Mouse (Mus musculus) stomach, embryonic 16.5 days (tissue): Measurements from ENCODE around the gene D5Ertd579e. TPM values are rescaled to one million over a fixed set of nuclear protein-coding genes. Genes with fewer than 3 reads are reported as not detected.
A peak's percentile ranks its signal among the peaks of the same experiment; 100 is the strongest.

Source experiments
- ATAC-seq: fragments of 200-750 bp; cut with Nextera tagmentation; 2 replicates; pipeline ENCODE4 v1.8.0; 2017; ENCODE audit warnings: moderate number of reproducible peaks, moderate TSS enrichment; ENCODE audit not compliant: insufficient read depth, low FRiP score
- H3K27ac ChIP-seq: fragments of 300-500 bp; sonication (generic); 2 replicates; pipeline ENCODE4 v1.5.1; 2014; ENCODE audit warnings: low read length
- H3K27me3 ChIP-seq: fragments of 300-500 bp; sonication (generic); 2 replicates; pipeline ENCODE4 v1.6.1; 2014; ENCODE audit warnings: low read length, control low read depth, mixed read lengths; ENCODE audit not compliant: control insufficient read depth, insufficient read depth
- H3K36me3 ChIP-seq: fragments of 300-500 bp; sonication (generic); 2 replicates; pipeline ENCODE4 v1.6.1; 2014; ENCODE audit warnings: low read length; ENCODE audit not compliant: control insufficient read depth, insufficient read depth
- H3K4me1 ChIP-seq: fragments of 300-500 bp; sonication (generic); 2 replicates; pipeline ENCODE4 v1.6.1; 2014; ENCODE audit warnings: low read length, control low read depth, mixed read lengths; ENCODE audit not compliant: control insufficient read depth, insufficient read depth
- H3K4me2 ChIP-seq: fragments of 300-500 bp; sonication (generic); 2 replicates; pipeline ENCODE4 v1.6.1; 2014; ENCODE audit warnings: low read depth, low read length, mixed read lengths
- H3K4me3 ChIP-seq: fragments of 300-500 bp; sonication (generic); replicated peaks from 2 replicates; pipeline ENCODE4 v1.5.1; 2014; ENCODE audit warnings: mild to moderate bottlenecking, low read length
- H3K9ac ChIP-seq: fragments of 300-500 bp; sonication (generic); 2 replicates; pipeline ENCODE4 v1.6.1; 2014; ENCODE audit warnings: low read length
- H3K9me3 ChIP-seq: fragments of 300-500 bp; sonication (generic); replicated peaks from 2 replicates; pipeline ENCODE4 v1.6.1; 2016; ENCODE audit warnings: low read length, control low read depth; ENCODE audit not compliant: control insufficient read depth
- WGBS: fragments of 180-500 bp; shearing (Covaris S2); extraction: QIAGEN DNeasy Blood & Tissue Kit; methylation state at CpG from one replicate; pipeline ENCODE4 v1.1.7; 2014; 5-methylcytosine and 5-hydroxymethylcytosine counted together
- polyA plus RNA-seq: library from polyadenylated mRNA; unstranded; fragments of >200 nt; fragmentation: Nextera tagmentation; extraction: Ambion mirVana; gene quantifications from 2 replicates; pipeline ENCODE4 v1.2.1, GENCODE M21; 2015

D5Ertd579e gene
- polyA plus RNA-seq, 1 experiment from 2014 or later: 20.5 TPM

DNA sequence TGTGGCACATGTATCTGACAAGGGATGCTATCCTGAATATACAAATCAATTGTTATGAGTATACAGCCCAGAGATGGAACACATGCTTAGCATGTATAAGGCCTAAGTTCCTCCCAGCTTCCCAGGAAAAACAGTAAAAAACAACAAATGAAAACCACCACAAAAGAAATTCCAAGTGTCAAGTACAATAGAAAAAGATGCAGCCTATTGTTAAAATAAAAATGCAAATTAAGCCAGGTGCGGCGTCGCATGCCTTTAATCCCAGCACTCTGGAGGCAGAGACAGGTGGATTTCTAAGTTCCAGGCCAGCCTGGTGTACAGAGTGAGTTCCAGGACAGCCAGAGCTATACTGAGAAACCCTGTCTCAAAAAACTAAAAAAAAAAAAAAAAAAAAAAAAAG, 138.9 kb downstream of the D5Ertd579e start:
- no peak overlapping the region for H3K27ac ChIP-seq
- no peaks in the 10 kb centered on the region for H3K27me3 ChIP-seq
- H3K4me1 ChIP-seq: peaks cover 18% of the 10 kb centered on the region; the same call in 1 of the 2 replicates
- H3K36me3 ChIP-seq: no peaks in the 10 kb centered on the region
- no peak overlapping the region for H3K9ac ChIP-seq
- WGBS: 88% methylated on average over 3 of the region's 3 CpGs
- no peak for ATAC-seq
- no peak overlapping the region for H3K4me2 ChIP-seq
- H3K9me3 ChIP-seq: no peaks in the 10 kb centered on the region
- H3K4me3 ChIP-seq: no peak overlapping the region

DNA sequence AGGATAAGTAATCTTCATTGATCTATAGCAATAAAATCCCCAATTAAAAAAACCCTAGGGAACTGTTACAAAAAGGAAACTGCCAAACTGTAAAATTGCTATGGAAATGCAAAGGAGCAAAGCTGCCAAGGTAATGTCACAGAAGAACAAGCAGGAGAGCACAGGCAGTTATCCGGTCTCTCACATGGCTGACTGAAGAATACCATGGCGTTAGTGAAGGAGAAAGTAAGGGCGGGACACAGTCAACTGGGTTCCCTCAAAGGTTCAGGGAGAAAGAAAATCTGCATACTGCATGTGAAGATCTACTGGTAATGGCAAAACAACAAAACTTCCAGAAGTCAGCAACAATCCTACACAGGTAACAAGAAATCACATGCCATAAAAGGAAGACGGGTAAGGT, 139.5 kb downstream of the D5Ertd579e start:
- no peak overlapping the region for H3K9ac ChIP-seq
- ATAC-seq: no peak
- no peak overlapping the region for H3K4me3 ChIP-seq
- H3K9me3 ChIP-seq: no peaks in the 10 kb centered on the region
- no peak overlapping the region for H3K27ac ChIP-seq
- 76% methylated on average over 4 of the region's 4 CpGs for WGBS
- no peaks in the 10 kb centered on the region for H3K36me3 ChIP-seq
- no peaks in the 10 kb centered on the region for H3K27me3 ChIP-seq
- peaks cover 18% of the 10 kb centered on the region; the same call in 1 of the 2 replicates for H3K4me1 ChIP-seq
- H3K4me2 ChIP-seq: no peak overlapping the region

DNA sequence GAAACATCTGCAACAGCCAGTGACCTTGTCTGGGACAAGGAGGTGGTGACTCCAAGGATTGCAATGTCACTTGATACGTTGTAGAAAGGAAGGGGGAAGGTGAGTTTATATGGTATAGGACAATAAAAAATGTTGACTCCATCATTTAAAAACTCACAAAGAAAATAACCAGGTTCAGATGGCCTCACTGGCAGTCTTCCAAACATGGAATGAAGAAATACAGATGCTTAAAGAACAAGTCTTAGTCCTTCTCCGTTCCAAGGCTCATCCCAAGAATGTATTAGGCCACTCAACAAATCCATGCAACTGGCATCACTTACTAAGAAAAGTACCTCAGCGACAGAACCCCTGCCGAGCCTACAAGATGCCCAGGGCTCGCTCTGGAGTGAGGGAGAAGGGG, 141.3 kb downstream of the D5Ertd579e start:
- H3K27me3 ChIP-seq: no peaks in the 10 kb centered on the region

DNA sequence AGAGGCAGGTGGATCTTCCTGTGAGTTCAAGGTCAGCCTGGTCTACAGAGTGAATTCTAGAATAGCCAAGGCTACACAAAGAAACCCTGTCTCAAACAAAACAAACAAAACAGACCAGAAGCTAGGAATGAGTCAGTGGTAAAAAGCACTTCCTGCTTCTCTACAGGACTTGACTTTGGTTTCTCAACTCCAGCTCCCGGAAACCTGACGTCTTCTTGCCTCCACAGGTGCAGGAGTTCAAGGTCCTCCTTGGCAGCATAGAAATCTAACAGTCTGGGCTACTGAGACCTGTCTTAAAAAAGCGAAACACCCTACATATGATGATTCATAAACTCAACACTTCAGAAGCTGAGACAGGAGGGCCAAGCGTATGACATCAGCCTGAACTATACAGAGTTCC, 141.9 kb downstream of the D5Ertd579e start:
- Histone ChIP-seq H3K27ac (0 out of 2 replicates have a peak overlapping the region, but pooled peaks have one; percentile 9), H3K4me1 (peaks cover 11% of the 10 kb centered on the region; the same call in 1 of the 2 replicates), H3K36me3 (no peaks in the 10 kb centered on the region), H3K9ac (no peak overlapping the region), H3K4me3 (no peak overlapping the region), H3K27me3 (no peaks in the 10 kb centered on the region), H3K4me2 (no peak overlapping the region), H3K9me3 (no peaks in the 10 kb centered on the region)
- ATAC-seq: peak; percentile 9; the same call in 1 of the 2 replicates
- WGBS: 43% methylated on average over 4 of the region's 4 CpGs

More for the DNA sequence above, 141.3 kb downstream of the D5Ertd579e start:
- no peak overlapping the region for H3K9ac ChIP-seq
- H3K36me3 ChIP-seq: no peaks in the 10 kb centered on the region
- 0 out of 2 replicates have a peak overlapping the region, but pooled peaks have one; percentile 9 for H3K27ac ChIP-seq
- H3K4me2 ChIP-seq: no peak overlapping the region
- ATAC-seq: no peak
- no peaks in the 10 kb centered on the region for H3K9me3 ChIP-seq
- no peak overlapping the region for H3K4me3 ChIP-seq
- peaks cover 11% of the 10 kb centered on the region; the same call in 1 of the 2 replicates for H3K4me1 ChIP-seq
- 42% methylated on average over 5 of the region's 5 CpGs for WGBS

DNA sequence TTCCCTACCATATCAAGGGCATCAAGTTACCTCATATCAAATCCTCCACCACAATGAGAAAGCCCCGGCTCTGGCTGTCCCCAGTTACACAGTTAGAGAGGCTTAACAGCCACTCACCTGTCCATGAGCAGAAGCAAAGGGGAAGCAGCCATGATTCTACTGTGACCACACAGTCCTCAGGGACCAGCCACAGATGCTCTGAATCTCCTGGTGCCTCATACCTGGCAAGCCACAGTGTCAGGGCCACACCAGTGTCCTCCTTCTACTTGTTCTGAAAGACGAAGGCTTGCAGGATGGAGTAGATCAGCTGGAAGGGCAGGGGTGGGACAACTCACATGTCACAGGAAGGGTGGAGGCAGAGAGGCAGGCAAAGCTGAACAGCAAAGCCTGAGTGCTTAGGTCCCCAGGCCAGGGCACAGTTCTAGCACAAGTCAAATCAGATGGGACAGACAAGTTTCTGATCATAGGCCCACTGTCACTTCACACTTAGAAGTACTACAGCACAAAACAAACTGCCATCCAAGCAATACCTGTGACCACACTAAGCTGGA, 142.7 kb downstream of the D5Ertd579e start:
- Histone ChIP-seq H3K4me3 (no peak overlapping the region; the same call in 1 of the 2 replicates), H3K9ac (no peak overlapping the region), H3K36me3 (no peaks in the 10 kb centered on the region), H3K9me3 (no peaks in the 10 kb centered on the region), H3K4me2 (no peak overlapping the region), H3K4me1 (peaks cover 9% of the 10 kb centered on the region; the same call in 1 of the 2 replicates), H3K27ac (peak overlapping the region; percentile 43; the same call in 1 of the 2 replicates), H3K27me3 (no peaks in the 10 kb centered on the region)
- ATAC-seq: no peak
- 76% methylated on average over 2 of the region's 2 CpGs for WGBS

DNA sequence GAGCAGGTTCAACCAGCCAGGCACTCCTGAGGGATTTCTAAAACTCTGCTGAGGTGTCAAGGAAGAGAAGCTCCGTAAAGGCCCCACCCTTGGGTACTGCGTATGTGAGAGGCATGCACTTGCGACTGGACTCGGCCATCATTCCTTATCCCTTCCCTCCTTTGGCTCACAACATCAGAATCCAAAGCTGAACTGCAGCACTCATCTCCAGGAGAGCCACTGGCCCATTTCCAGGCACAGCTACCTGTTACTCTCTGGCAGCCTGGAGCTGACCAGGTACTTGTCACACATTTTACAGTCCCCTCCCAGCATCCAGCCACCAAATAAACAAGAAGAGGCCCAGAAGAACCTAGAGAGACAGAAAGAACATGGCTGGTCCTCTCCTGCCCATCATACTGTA, 143.4 kb downstream of the D5Ertd579e start:
- H3K27me3 ChIP-seq: no peaks in the 10 kb centered on the region
- H3K27ac ChIP-seq: peak overlapping the region; percentile 53
- no peaks in the 10 kb centered on the region for H3K9me3 ChIP-seq
- H3K9ac ChIP-seq: no peak overlapping the region
- H3K4me1 ChIP-seq: 0 out of 2 replicates have a peak, but pooled peaks cover 9% of the 10 kb centered on the region
- 66% methylated on average over 4 of the region's 4 CpGs for WGBS
- no peak for ATAC-seq
- H3K4me2 ChIP-seq: no peak overlapping the region
- H3K4me3 ChIP-seq: peak overlapping the region; percentile 12; the same call in 1 of the 2 replicates
- no peaks in the 10 kb centered on the region for H3K36me3 ChIP-seq

Other genes starting within 250 kb of the D5Ertd579e start
- 54.6 and 58.3 TPM in 2 replicates for gene Grpel1, start 231.0 kb downstream of the D5Ertd579e start, polyA plus RNA-seq
- 1.7 and 2.0 TPM in 2 replicates for gene Tada2b, start 211.7 kb downstream of the D5Ertd579e start, polyA plus RNA-seq
- 0.07 and 0.30 TPM in 2 replicates for gene Ccdc96, start 211.4 kb downstream of the D5Ertd579e start, polyA plus RNA-seq
- gene Tbc1d14, start 102.7 kb downstream of the D5Ertd579e start, polyA plus RNA-seq: 39.5 and 43.6 TPM in 2 replicates
- 12.8 and 18.3 TPM in 2 replicates for gene Bloc1s4, start 52.6 kb upstream of the D5Ertd579e start, polyA plus RNA-seq
- 279 and 321 TPM in 2 replicates for gene Mrfap1, start 100.7 kb upstream of the D5Ertd579e start, polyA plus RNA-seq
- gene Man2b2, start 134.6 kb upstream of the D5Ertd579e start, polyA plus RNA-seq: 21.8 and 22.8 TPM in 2 replicates
- 0.63 and 0.76 TPM in 2 replicates for gene Ppp2r2c, start 172.5 kb upstream of the D5Ertd579e start, polyA plus RNA-seq